Mouse (Mus musculus): Measurements from ENCODE around the gene Ndrg2.

GRCm38 (mm10) chr14:51877517-51877916 lies 36.4 kb downstream of the Ndrg2 start:
- TF ChIP-seq CTCF (conservative IDR thresholded peaks at IDR 0.05; ENCODE audit: low read length) (no peak), POU5F1 (IDR thresholded peaks at IDR 0.05; ENCODE audit: borderline replicate concordance, low read length) (no peak), NANOG (IDR thresholded peaks at IDR 0.05; ENCODE audit: borderline replicate concordance, low read length) (no peak)
